Mouse (Mus musculus): ENCODE results near the gene Inf2. TPM values are rescaled to one million over a fixed set of nuclear protein-coding genes. Genes with fewer than 3 reads are reported as not detected.

Inf2 gene
- total and polyA plus RNA-seq, 3 experiments: 13.9 to 131 (median 36.6) TPM

- no peak for TF ChIP-seq PAX5 (IDR thresholded peaks at IDR 0.05; ENCODE audit: low read length)
- no peak for TF ChIP-seq MAZ (IDR thresholded peaks at IDR 0.05; ENCODE audit: low read depth, low read length)
- no peak for TF ChIP-seq CHD1 (IDR thresholded peaks at IDR 0.05; ENCODE audit: low read depth, low read length)
- no peak for TF ChIP-seq MAFK (IDR thresholded peaks at IDR 0.05; ENCODE audit: insufficient replicate concordance, low read length)
- no peak for TF ChIP-seq CHD2 (IDR thresholded peaks at IDR 0.05; ENCODE audit: low read length)
- TF ChIP-seq HCFC1 (IDR thresholded peaks at IDR 0.05; ENCODE audit: low read depth, low read length): no peak
- TF ChIP-seq ZNF384 (IDR thresholded peaks at IDR 0.05; ENCODE audit: low read depth, low read length): no peak
- TF ChIP-seq E2F4 (IDR thresholded peaks at IDR 0.05; ENCODE audit: insufficient replicate concordance, low read depth, low read length): no peak
- TF ChIP-seq SIN3A (IDR thresholded peaks at IDR 0.05; ENCODE audit: low read length): no peak
- TF ChIP-seq ZKSCAN1 (IDR thresholded peaks at IDR 0.05; ENCODE audit: borderline replicate concordance, low read depth, low read length): no peak
- no peak for TF ChIP-seq JUN (IDR thresholded peaks at IDR 0.05; ENCODE audit: insufficient read depth, low read depth, low read length)
- peak; percentile 29; the same call in 1 of the 2 replicates for TF ChIP-seq IRF4 (IDR thresholded peaks at IDR 0.05; ENCODE audit: low read depth, low read length)
- TF ChIP-seq MEF2A (IDR thresholded peaks at IDR 0.05; ENCODE audit: borderline replicate concordance, low read depth, low read length): no peak
Measured at GRCm38 (mm10) chr12:112605766-112606165, 17.2 kb downstream of the Inf2 start (continued).

GRCm38 (mm10) chr12:112606998-112607397, 18.4 kb downstream of the Inf2 start:
- H3K4me3 ChIP-seq (replicated peaks in 1 of 3; ENCODE audit: low read depth in 2 of 3, low read length in 2 of 3, poor library complexity in 1 of 3): no peak overlapping the region
- H3K4me2 ChIP-seq (ENCODE audit: insufficient read depth, low read depth, poor library complexity, severe bottlenecking): no peak overlapping the region
- DNase-seq (ENCODE audit: extremely low read depth): peak; percentile 54
- H3K27me3 ChIP-seq (replicated peaks): no peaks in the 10 kb centered on the region
- peaks cover 27 to 68% of the 10 kb centered on the region in 2 experiments for H3K4me1 ChIP-seq (ENCODE audit: control insufficient read depth in 1 of 2, insufficient read depth in 2 of 2)
- dilution Hi-C loops (cut with MboI; ENCODE audit: extremely low pct_ligation_motif_present, extremely low pct_unique_long_range_greater_than_20kb, low sequenced_read_pairs) (no loop called here), in situ Hi-C loops (cut with MboI; ENCODE audit: low pct_ligation_motif_present, low pct_unique_long_range_greater_than_20kb, low sequenced_read_pairs) (no loop called here)
- TF ChIP-seq NRF1 (IDR thresholded peaks at IDR 0.05; ENCODE audit: low read depth, low read length): no peak
- no peak for TF ChIP-seq MAZ (IDR thresholded peaks at IDR 0.05; ENCODE audit: low read depth, low read length)
- TF ChIP-seq TBP (conservative IDR thresholded peaks at IDR 0.05; ENCODE audit: low read depth, low read length): no peak
- TF ChIP-seq SIN3A (IDR thresholded peaks at IDR 0.05; ENCODE audit: low read length): no peak
- TF ChIP-seq MEF2A (IDR thresholded peaks at IDR 0.05; ENCODE audit: borderline replicate concordance, low read depth, low read length): no peak
- TF ChIP-seq E2F4 (IDR thresholded peaks at IDR 0.05; ENCODE audit: insufficient replicate concordance, low read depth, low read length): no peak
- TF ChIP-seq CHD1 (IDR thresholded peaks at IDR 0.05; ENCODE audit: low read depth, low read length): no peak
- TF ChIP-seq JUN (IDR thresholded peaks at IDR 0.05; ENCODE audit: insufficient read depth, low read depth, low read length): no peak
- no peak for TF ChIP-seq ZMIZ1 (IDR thresholded peaks at IDR 0.05; ENCODE audit: low read depth, low read length)
- TF ChIP-seq NELFE (IDR thresholded peaks at IDR 0.05; ENCODE audit: low read depth, low read length): no peak
- TF ChIP-seq RCOR1 (conservative IDR thresholded peaks at IDR 0.05; ENCODE audit: low read depth, low read length): no peak
- no peak for TF ChIP-seq SMC3 (IDR thresholded peaks at IDR 0.05; ENCODE audit: low read depth, low read length)
- TF ChIP-seq UBTF (IDR thresholded peaks at IDR 0.05; ENCODE audit: low read depth, low read length): no peak
- no peak for TF ChIP-seq MAFK (IDR thresholded peaks at IDR 0.05; ENCODE audit: insufficient replicate concordance, low read length)
- H3K36me3 ChIP-seq (replicated peaks in 1 of 2; ENCODE audit: control insufficient read depth in 1 of 2, insufficient read depth in 1 of 2, low read length in 1 of 2): peaks cover 92 to 95% of the 10 kb centered on the region in 2 experiments
- H3K9ac ChIP-seq (ENCODE audit: insufficient read depth, low read depth): no peak overlapping the region
- no peaks in the 10 kb centered on the region for H3K79me2 ChIP-seq (replicated peaks; ENCODE audit: control insufficient read depth, extremely low read depth, insufficient read depth, poor library complexity, severe bottlenecking)
- no peaks in the 10 kb centered on the region for H3K9me3 ChIP-seq (replicated peaks; ENCODE audit: low read length)
- peak overlapping the region; percentile 11; the same call in 1 of the 2 replicates for H3K27ac ChIP-seq (ENCODE audit: insufficient read depth, low read depth)

Measured in CH12.LX (cell line).